Mouse (Mus musculus) effector memory CD4-positive, alpha-beta T cell, adult 7 months (primary cell): ENCODE results near the gene Ablim1. TPM values are rescaled to one million over a fixed set of nuclear protein-coding genes. Genes with fewer than 3 reads are reported as not detected.

ENCODE experiments used
- polyA plus RNA-seq: library from polyadenylated mRNA; unstranded; fragments of 100-300 nt; shearing (Covaris generic); gene quantifications from one replicate; pipeline ENCODE4 v1.2.1, GENCODE M21; 2017

Gene Ablim1
- 425 TPM for polyA plus RNA-seq

DNA sequence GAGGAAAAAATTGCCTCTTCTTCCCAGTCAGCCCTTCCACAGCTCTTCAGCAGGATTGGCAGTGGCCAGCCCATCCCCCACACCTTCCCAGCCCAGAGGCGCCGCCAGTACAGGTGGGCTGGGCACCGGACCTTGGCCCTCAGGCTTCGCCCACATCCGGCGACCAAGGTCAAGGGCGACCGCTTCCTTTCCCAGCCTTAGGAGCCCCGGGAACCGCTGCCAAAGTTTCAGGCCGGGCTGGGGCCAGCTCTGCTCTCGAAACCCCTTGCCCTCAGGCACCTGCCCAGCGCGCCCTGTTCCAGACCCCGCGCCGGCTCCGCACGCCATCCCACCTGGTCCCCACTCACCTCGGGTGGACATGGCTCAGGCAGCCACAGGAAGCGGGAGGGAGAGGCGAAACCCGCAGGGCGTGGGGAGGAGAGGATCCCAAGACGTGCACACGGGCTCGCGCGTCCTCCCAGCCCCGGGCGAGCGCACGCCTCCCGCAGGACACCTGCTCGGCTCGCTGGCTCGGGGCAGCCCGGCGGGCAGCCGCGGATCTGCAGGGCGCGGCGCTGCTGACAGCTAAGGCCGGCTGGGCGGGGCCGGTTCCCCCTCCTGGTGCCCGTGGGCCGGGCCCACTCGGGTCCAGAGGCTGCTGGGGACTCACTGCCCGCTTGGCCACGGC is at the start of gene Ablim1:
TSS of gene Ablim1 (minus strand) at position 574 of the 667 bp plus-strand sequence.

DNA sequence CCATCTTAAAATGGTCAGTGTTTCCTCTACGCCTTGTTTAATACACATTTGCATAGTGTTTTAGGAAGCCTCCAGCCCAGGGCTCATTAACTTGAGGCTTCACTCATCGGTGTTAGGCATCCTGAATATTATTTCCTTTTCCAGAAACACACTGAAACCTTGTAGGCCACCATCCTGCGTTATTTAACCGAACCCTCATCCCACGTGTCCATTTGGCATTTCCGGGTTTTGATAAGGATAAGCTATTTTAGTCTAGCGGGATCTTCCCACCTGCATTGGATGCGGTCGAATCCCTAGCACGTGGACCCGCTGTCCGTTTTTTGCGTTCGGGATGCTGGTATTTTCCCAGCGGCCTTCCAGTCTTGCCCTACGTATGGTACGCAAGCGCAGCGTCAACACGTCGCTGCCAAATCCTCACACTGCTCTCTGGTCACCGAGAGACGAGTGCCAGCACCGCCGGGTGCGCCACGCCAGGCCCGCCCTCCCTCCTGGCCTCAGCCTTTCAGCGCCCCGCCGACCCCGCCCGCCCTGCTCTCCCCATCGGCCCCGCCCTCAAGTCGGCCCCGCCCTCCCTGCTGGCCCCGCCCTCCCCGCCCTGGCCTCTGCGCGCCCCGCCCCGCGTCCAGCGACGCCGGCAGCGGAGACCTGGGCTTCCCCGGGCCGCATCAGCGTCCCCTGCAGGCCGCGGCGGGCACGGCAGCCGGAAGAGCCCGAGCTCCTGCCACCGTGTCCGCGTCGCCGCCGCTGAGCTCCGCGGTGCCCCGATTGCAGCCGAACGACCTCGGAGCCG is 45.8 kb upstream of the Ablim1 start, which contains the start of gene Fam160b1:
TSS of gene Fam160b1 (plus strand) at position 340 of the 790 bp plus-strand sequence.

GRCm38 (mm10) chr19:57007781-57008710 is 306.7 kb downstream of the Ablim1 start, which contains the start of gene Afap1l2:
TSS of gene Afap1l2 (minus strand) at chr19:57008228.

Other genes with a start within 250 kb of the Ablim1 start
- 20.9 TPM for gene Fam160b1, start 45.8 kb upstream of the Ablim1 start, polyA plus RNA-seq
- gene Trub1, start 138.0 kb upstream of the Ablim1 start, polyA plus RNA-seq, result 8.9 TPM